Comparison of ENCODE assay signal across 22 mouse cellular contexts in genomic region chr1:167958531-167958930, GRCm38 (mm10).
DNase-seq lines count a peak whose midpoint lies in the region; ATAC-seq and TF ChIP-seq lines count a peak whose summit lies in the region.
"Had no signal": no experiment of that assay in that cellular context is flagged by ENCODE, and none has a peak within 500 bp of the region (broad histone marks: within the 10 kb centered on the region; RNA-seq: fewer than 3 reads in every experiment).

No protein-coding gene starts in this region.

- ATAC-seq in midbrain, embryonic 11.5 days (ENCODE audit: low FRiP score): no peak
- ATAC-seq in lung, embryonic 14.5 days (ENCODE audit: insufficient read depth): 0 out of 2 replicates have a peak, but pooled peaks have one; percentile 44
- ATAC-seq in forebrain, embryonic 12.5 days (ENCODE audit: low FRiP score): no peak
- ATAC-seq in heart, embryonic 12.5 days (ENCODE audit: insufficient number of reproducible peaks, low FRiP score): no peak

- no peak for TF ChIP-seq CTCF in lung, embryonic 14.5 days (IDR thresholded peaks at IDR 0.05; ENCODE audit: low read depth)

- H3K9me3 ChIP-seq in midbrain, embryonic 11.5 days (ENCODE audit: control insufficient read depth, low read length): no peaks in the 10 kb centered on the region
- H3K9me3 ChIP-seq in midbrain, embryonic 10.5 days (replicated peaks): no peaks in the 10 kb centered on the region
- H3K9me3 ChIP-seq in lung, embryonic 14.5 days (ENCODE audit: low read depth, low read length): no peaks in the 10 kb centered on the region
- H3K9me3 ChIP-seq in forebrain, embryonic 12.5 days: no peaks in the 10 kb centered on the region
- H3K9me3 ChIP-seq in heart, embryonic 12.5 days (replicated peaks): no peaks in the 10 kb centered on the region
- H3K9me3 ChIP-seq: embryonic facial prominence, embryonic 15.5 days; hindbrain, embryonic 12.5 days; limb, embryonic 13.5 days; liver, embryonic 15.5 days had no signal

- H3K36me3 ChIP-seq in midbrain, embryonic 11.5 days (ENCODE audit: control insufficient read depth, insufficient read depth, low read length): no peaks in the 10 kb centered on the region
- H3K36me3 ChIP-seq in midbrain, embryonic 10.5 days: no peaks in the 10 kb centered on the region
- H3K36me3 ChIP-seq in lung, embryonic 14.5 days (ENCODE audit: insufficient read depth): no peaks in the 10 kb centered on the region
- no peaks in the 10 kb centered on the region for H3K36me3 ChIP-seq in forebrain, embryonic 12.5 days (replicated peaks)
- no peaks in the 10 kb centered on the region for H3K36me3 ChIP-seq in heart, embryonic 12.5 days
- H3K36me3 ChIP-seq: embryonic facial prominence, embryonic 15.5 days; G1E; hindbrain, embryonic 12.5 days; limb, embryonic 13.5 days; liver, embryonic 15.5 days had no signal

- DNase-seq in kidney, adult 11 months: peak; percentile 16
- no peak for DNase-seq in kidney, adult 18-20 months
- peak; percentile 73 for DNase-seq in midbrain, embryonic 11.5 days (ENCODE audit: low spot score, missing footprints)
- DNase-seq in midbrain, embryonic 10.5 days (ENCODE audit: low spot score): no peak
- peak; percentile 66 for DNase-seq in lung, embryonic 14.5 days
- DNase-seq in lung, postnatal 36 days: peak; percentile 74
- DNase-seq: adrenal gland, postnatal 25 days; cerebellum, adult 11 months; cerebellum, postnatal 14 days; gastrocnemius, adult 2 months; heart, postnatal 14 days; right cerebral cortex, postnatal 4 days; thymus, postnatal 14 days had no signal

- no peaks in the 10 kb centered on the region for H3K4me1 ChIP-seq in midbrain, embryonic 11.5 days (ENCODE audit: control insufficient read depth, insufficient read depth, low read length)
- no peaks in the 10 kb centered on the region for H3K4me1 ChIP-seq in midbrain, embryonic 10.5 days
- no peaks in the 10 kb centered on the region for H3K4me1 ChIP-seq in lung, embryonic 14.5 days (ENCODE audit: insufficient read depth)
- no peaks in the 10 kb centered on the region for H3K4me1 ChIP-seq in forebrain, embryonic 12.5 days
- H3K4me1 ChIP-seq in heart, embryonic 12.5 days (replicated peaks): no peaks in the 10 kb centered on the region
- H3K4me1 ChIP-seq: embryonic facial prominence, embryonic 15.5 days; liver, embryonic 15.5 days had no signal

- no peaks in the 10 kb centered on the region for H3K27me3 ChIP-seq in midbrain, embryonic 11.5 days (ENCODE audit: control insufficient read depth, insufficient read depth, low read length)
- no peaks in the 10 kb centered on the region for H3K27me3 ChIP-seq in midbrain, embryonic 10.5 days (ENCODE audit: low read depth, poor library complexity, severe bottlenecking)
- no peaks in the 10 kb centered on the region for H3K27me3 ChIP-seq in lung, embryonic 14.5 days (ENCODE audit: insufficient read depth, low read length)
- no peaks in the 10 kb centered on the region for H3K27me3 ChIP-seq in forebrain, embryonic 12.5 days
- no peaks in the 10 kb centered on the region for H3K27me3 ChIP-seq in heart, embryonic 12.5 days (replicated peaks)
- H3K27me3 ChIP-seq: embryonic facial prominence, embryonic 15.5 days; hindbrain, embryonic 12.5 days; limb, embryonic 13.5 days; liver, embryonic 15.5 days had no signal

- no peak overlapping the region for H3K4me2 ChIP-seq in midbrain, embryonic 11.5 days
- H3K4me2 ChIP-seq in lung, embryonic 14.5 days: no peak overlapping the region
- no peak overlapping the region for H3K4me2 ChIP-seq in forebrain, embryonic 12.5 days
- H3K4me2 ChIP-seq in heart, embryonic 12.5 days: no peak overlapping the region
- H3K4me2 ChIP-seq: embryonic facial prominence, embryonic 15.5 days; heart, embryonic 11.5 days; hindbrain, embryonic 12.5 days; limb, embryonic 13.5 days; liver, embryonic 15.5 days had no signal

- H3K4me3 ChIP-seq in midbrain, embryonic 11.5 days (ENCODE audit: low read depth, low read length): no peak overlapping the region
- H3K4me3 ChIP-seq in midbrain, embryonic 10.5 days: no peak overlapping the region
- no peak overlapping the region for H3K4me3 ChIP-seq in lung, embryonic 14.5 days (ENCODE audit: low read depth, low read length)
- H3K4me3 ChIP-seq in forebrain, embryonic 12.5 days (replicated peaks): no peak overlapping the region
- H3K4me3 ChIP-seq in heart, embryonic 12.5 days: no peak overlapping the region
- H3K4me3 ChIP-seq: embryonic facial prominence, embryonic 15.5 days; gastrocnemius, adult 2 months; hindbrain, embryonic 12.5 days; limb, embryonic 13.5 days; liver, embryonic 15.5 days had no signal

- H3K9ac ChIP-seq in midbrain, embryonic 11.5 days (ENCODE audit: low read length): no peak overlapping the region
- H3K9ac ChIP-seq in lung, embryonic 14.5 days: no peak overlapping the region
- no peak overlapping the region for H3K9ac ChIP-seq in forebrain, embryonic 12.5 days
- H3K9ac ChIP-seq in heart, embryonic 12.5 days: no peak overlapping the region
- H3K9ac ChIP-seq: embryonic facial prominence, embryonic 15.5 days; hindbrain, embryonic 12.5 days; limb, embryonic 13.5 days; liver, embryonic 15.5 days had no signal

- 95% methylated on average over 6 of the region's 6 CpGs for WGBS in midbrain, embryonic 11.5 days
- 94% methylated on average over 6 of the region's 6 CpGs for WGBS in midbrain, embryonic 10.5 days
- 64% methylated on average over 6 of the region's 6 CpGs for WGBS in lung, embryonic 14.5 days
- WGBS in forebrain, embryonic 12.5 days: 95% methylated on average over 6 of the region's 6 CpGs
- WGBS in heart, embryonic 12.5 days: 87% methylated on average over 6 of the region's 6 CpGs

- H3K27ac ChIP-seq in midbrain, embryonic 11.5 days (ENCODE audit: low read depth, low read length): no peak overlapping the region
- no peak overlapping the region for H3K27ac ChIP-seq in midbrain, embryonic 10.5 days (replicated peaks)
- no peak overlapping the region for H3K27ac ChIP-seq in lung, embryonic 14.5 days (ENCODE audit: low read depth)
- H3K27ac ChIP-seq in forebrain, embryonic 12.5 days: no peak overlapping the region
- H3K27ac ChIP-seq in heart, embryonic 12.5 days (ENCODE audit: poor library complexity, severe bottlenecking): no peak overlapping the region
- H3K27ac ChIP-seq: embryonic facial prominence, embryonic 15.5 days; gastrocnemius, adult 2 months; hindbrain, embryonic 12.5 days; limb, embryonic 13.5 days; liver, embryonic 15.5 days; stomach, postnatal 0 days had no signal

Comparison
In these comparisons a context has a peak if more than half of its experiments do, and no peak if none do; other contexts are left out.
1. DNase-seq: peak in kidney, adult 11 months (single experiment), midbrain, embryonic 11.5 days (single experiment), lung, embryonic 14.5 days (single experiment) and lung, postnatal 36 days (single experiment); none in kidney, adult 18-20 months (single experiment) and midbrain, embryonic 10.5 days (single experiment).